ENCODE assay signal across 38 mouse cellular contexts in genomic region chr6:96167031-96167430, GRCm38 (mm10). TPM values are rescaled to one million over a fixed set of nuclear protein-coding genes. Genes with fewer than 3 reads are reported as not detected.
"Had no signal": no experiment of that assay in that cellular context is flagged by ENCODE, and none has a peak within 500 bp of the region (broad histone marks: within the 10 kb centered on the region; RNA-seq: fewer than 3 reads in every experiment).

No protein-coding gene starts in this region.

- H3K27me3 ChIP-seq: embryonic facial prominence, embryonic 12.5 days; embryonic facial prominence, embryonic 13.5 days; embryonic facial prominence, embryonic 15.5 days; forebrain, embryonic 12.5 days; forebrain, embryonic 13.5 days; forebrain, embryonic 15.5 days had no signal

- H3K4me3 ChIP-seq: embryonic facial prominence, embryonic 10.5 days; embryonic facial prominence, embryonic 12.5 days; embryonic facial prominence, embryonic 13.5 days; embryonic facial prominence, embryonic 15.5 days; erythroblast, embryonic 14.5 days; forebrain, embryonic 10.5 days; forebrain, embryonic 12.5 days; forebrain, embryonic 13.5 days; forebrain, embryonic 15.5 days; gastrocnemius, adult 2 months; heart, adult 2 months had no signal

- ATAC-seq: forebrain, embryonic 13.5 days; forebrain, embryonic 14.5 days; forebrain, embryonic 15.5 days; forebrain, embryonic 16.5 days; forebrain, postnatal 0 days had no signal

- H3K36me3 ChIP-seq: embryonic facial prominence, embryonic 10.5 days; embryonic facial prominence, embryonic 12.5 days; embryonic facial prominence, embryonic 13.5 days; embryonic facial prominence, embryonic 15.5 days; forebrain, embryonic 10.5 days; forebrain, embryonic 12.5 days; forebrain, embryonic 15.5 days had no signal

- H3K4me1 ChIP-seq: embryonic facial prominence, embryonic 10.5 days; embryonic facial prominence, embryonic 12.5 days; embryonic facial prominence, embryonic 13.5 days; embryonic facial prominence, embryonic 15.5 days; forebrain, embryonic 10.5 days; forebrain, embryonic 12.5 days; forebrain, embryonic 13.5 days; forebrain, embryonic 15.5 days had no signal

- H3K9me3 ChIP-seq: embryonic facial prominence, embryonic 10.5 days; embryonic facial prominence, embryonic 12.5 days; embryonic facial prominence, embryonic 13.5 days; embryonic facial prominence, embryonic 15.5 days; forebrain, embryonic 10.5 days; forebrain, embryonic 12.5 days; forebrain, embryonic 13.5 days; forebrain, embryonic 15.5 days had no signal

- H3K9ac ChIP-seq: embryonic facial prominence, embryonic 12.5 days; embryonic facial prominence, embryonic 13.5 days; embryonic facial prominence, embryonic 15.5 days; forebrain, embryonic 12.5 days; forebrain, embryonic 13.5 days; forebrain, embryonic 15.5 days; forebrain, postnatal 0 days had no signal

- DNase-seq: cerebellum, adult 9-10 months; cerebellum, adult 9-11 months; cerebellum, postnatal 10 days; cerebellum, postnatal 14 days; cerebellum, postnatal 25 days; cerebellum, postnatal 36 days; embryo, embryonic 11 days; forebrain, postnatal 0 days; gastrocnemius, adult 2 months; gastrocnemius, postnatal 10 days; gastrocnemius, postnatal 14 days; gastrocnemius, postnatal 25 days; gastrocnemius, postnatal 36 days; heart, adult 11 months; heart, adult 18-20 months; heart, adult 2 months had no signal

- H3K4me2 ChIP-seq: embryonic facial prominence, embryonic 12.5 days; embryonic facial prominence, embryonic 13.5 days; embryonic facial prominence, embryonic 15.5 days; forebrain, embryonic 12.5 days; forebrain, embryonic 13.5 days; forebrain, embryonic 15.5 days had no signal

- H3K27ac ChIP-seq: embryonic facial prominence, embryonic 10.5 days; embryonic facial prominence, embryonic 12.5 days; embryonic facial prominence, embryonic 13.5 days; embryonic facial prominence, embryonic 15.5 days; forebrain, embryonic 10.5 days; forebrain, embryonic 12.5 days; forebrain, embryonic 13.5 days; forebrain, embryonic 15.5 days; gastrocnemius, adult 2 months; heart, adult 2 months had no signal

RNA-seq across cellular contexts. Expression of gene 1700123L14Rik, which starts 1.0 kb away (rescaled TPM):
- total RNA-seq: common myeloid progenitor, adult 5-6 weeks; forebrain, postnatal 0 days; gastrocnemius, adult 18-20 months; gastrocnemius, adult 2 months; gastrocnemius, adult 8-10 months; gastrocnemius, postnatal 10 days; gastrocnemius, postnatal 14 days; gastrocnemius, postnatal 25 days; gastrocnemius, postnatal 36 days; gastrocnemius, postnatal 4 days; granulocyte monocyte progenitor cell, adult 5-6 weeks; heart, adult 18-20 months; heart, adult 2 months; heart, adult 8-10 months had no signal
- polyA plus RNA-seq: cortical plate, adult 2 months; embryonic facial prominence, embryonic 10.5 days; embryonic facial prominence, embryonic 11.5 days; embryonic facial prominence, embryonic 12.5 days; embryonic facial prominence, embryonic 13.5 days; embryonic facial prominence, embryonic 14.5 days; embryonic facial prominence, embryonic 15.5 days; erythroblast, embryonic 14.5 days; forebrain, embryonic 10.5 days; forebrain, embryonic 11.5 days; forebrain, embryonic 12.5 days; forebrain, embryonic 13.5 days; forebrain, embryonic 14.5 days; forebrain, embryonic 16.5 days; frontal cortex, adult 2 months had no signal

RNA-seq across cellular contexts. Expression of gene Fam19a1, which starts 54.1 kb away (rescaled TPM):
- total RNA-seq: common myeloid progenitor, adult 5-6 weeks; gastrocnemius, adult 18-20 months; gastrocnemius, adult 2 months; gastrocnemius, adult 8-10 months; gastrocnemius, postnatal 14 days; gastrocnemius, postnatal 25 days; gastrocnemius, postnatal 36 days; granulocyte monocyte progenitor cell, adult 5-6 weeks; heart, adult 18-20 months; heart, adult 2 months; heart, adult 8-10 months had no signal
- polyA plus RNA-seq: erythroblast, embryonic 14.5 days; heart, adult 2 months had no signal
